Mouse (Mus musculus): ENCODE measurements at regions not wholly inside any gene's neighbourhood (a gene's known extent, or its start where the extent isn't known, plus 50 kb on each side); places are given as distances from the start of the nearest gene placed in this dataset.
"Not testable (repeated sequence)": the region's sequence is repeated elsewhere in the genome, so short reads cannot be mapped to it uniquely, and the experiment has no call there.

DNA sequence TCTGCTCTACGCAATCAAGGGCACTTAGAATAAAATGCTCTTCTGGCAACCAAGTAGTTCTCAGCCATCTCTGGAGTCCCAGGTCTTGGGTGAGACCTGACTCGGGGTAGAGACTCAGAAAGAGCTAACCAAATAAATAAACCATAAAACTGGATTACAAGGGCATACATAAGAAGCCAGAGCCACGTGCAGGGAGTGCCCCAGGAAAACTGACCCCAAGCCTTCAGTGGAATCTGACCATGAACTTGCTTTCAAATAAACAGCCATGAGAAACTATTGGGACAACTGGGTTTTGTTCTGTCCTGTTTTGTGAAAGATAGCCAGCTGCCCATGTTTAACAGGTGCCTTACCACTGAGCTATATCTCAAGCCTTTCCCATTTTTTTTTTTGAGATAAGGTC, 170.3 kb downstream of the Tomm20 start:
- DNase-seq (ENCODE audit: low spot score) = no peak

DNA sequence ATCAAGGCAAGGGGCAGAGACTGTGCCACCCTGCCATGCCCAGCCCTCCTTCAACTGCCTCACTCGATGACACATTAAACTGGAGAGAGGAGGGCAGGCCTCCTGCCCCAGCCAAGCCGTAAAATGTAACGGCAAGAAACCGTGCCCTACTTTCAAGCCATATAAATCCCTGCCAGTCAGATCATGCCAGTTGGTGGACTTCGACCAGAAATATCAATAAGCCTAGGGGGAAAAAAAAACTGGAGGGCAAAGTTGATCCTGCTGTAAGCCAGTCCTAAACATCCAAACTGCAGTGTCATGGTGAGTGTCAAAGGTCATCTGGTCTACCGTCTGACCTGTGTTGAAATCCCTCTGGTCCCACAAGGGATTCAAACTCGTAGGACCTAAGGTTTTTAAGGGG, 170.8 kb downstream of the Tomm20 start:
- no peak for DNase-seq (ENCODE audit: low spot score)

DNA sequence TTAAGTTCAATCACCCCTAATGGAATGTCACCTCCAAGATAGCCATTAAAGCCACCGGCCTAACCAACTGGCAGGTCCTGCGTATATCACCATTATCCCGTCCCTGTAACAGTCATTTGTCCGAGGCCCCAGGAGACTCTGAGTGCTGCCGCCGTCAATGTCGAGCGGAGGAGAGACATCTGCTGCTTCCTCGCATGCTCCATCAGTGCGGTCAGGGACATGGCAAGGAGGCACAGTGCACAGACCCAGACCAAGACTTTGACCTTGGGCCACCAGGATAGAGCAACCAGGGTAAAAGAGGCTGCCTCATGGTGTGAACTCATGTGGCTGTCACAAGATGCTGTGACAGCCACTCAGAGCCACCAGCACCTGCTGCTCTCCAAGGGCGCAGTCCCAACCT, 172.9 kb downstream of the Tomm20 start:
- DNase-seq (ENCODE audit: low spot score) = no peak

DNA sequence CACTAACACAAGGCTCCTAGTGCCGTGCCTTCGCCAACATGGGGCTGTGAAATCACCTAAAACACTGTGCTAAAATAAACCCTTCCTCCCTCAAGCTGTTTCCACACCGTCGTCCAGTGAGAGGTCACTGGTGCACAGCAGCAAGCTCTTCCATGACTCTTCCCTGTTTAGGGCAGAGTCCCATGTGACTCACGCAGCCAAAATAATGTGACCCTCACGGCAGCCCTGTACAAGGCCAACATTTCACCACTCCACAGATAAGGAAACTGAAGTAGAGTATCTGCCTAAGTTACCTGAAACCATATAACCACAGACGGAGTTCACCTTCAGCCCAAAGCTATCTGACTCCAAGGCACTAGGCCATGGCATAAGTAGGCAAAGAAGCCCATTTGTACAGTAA, 173.4 kb downstream of the Tomm20 start:
- DNase-seq (ENCODE audit: low spot score) = no peak

DNA sequence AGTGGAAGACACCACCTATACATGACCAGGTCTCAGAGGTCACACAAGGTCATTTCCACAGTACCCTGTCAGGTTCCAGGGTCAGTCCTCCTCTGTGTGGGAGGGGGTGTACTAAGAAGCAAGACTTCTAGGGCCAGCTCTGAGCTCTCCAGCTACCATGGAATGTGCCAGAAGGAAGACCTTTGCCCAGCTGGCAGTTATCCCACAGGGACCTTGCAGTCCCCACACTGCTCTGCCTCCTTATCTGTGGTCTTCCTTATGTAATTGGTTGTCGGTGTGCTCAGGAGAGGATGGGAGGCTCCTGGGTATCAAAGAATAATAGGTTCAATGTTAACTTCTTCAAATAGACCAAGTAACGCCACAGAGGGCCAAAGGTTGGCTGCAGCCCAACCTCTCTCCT, 175.3 kb downstream of the Tomm20 start:
- DNase-seq (ENCODE audit: low spot score) = not testable (repeated sequence)

DNA sequence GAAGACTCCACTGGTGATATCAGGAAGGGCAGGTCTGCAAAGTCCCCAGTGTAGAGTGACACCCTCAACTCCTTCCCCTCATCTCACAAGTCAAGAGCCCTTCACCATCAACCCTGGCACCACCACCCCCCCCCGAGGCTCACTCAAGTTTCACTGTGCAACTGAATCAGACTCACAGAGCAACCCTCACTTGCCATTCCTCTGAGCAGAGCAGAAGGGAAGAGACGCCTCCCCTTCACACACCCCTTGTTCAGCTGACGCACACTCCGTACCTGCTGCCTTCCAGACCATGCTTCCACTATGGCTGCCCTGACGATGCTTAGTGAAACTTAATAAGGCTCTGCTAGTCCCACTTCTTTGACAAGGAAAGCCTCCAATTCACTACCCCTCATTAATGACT, 174.4 kb upstream of the Irf2bp2 start:
- no peak for DNase-seq (ENCODE audit: low spot score)

GRCm38 (mm10) chr8:126767341-126767740, 173.6 kb upstream of the Irf2bp2 start:
- no peak for DNase-seq (ENCODE audit: low spot score)

GRCm38 (mm10) chr8:126765693-126766238, 172.0 kb upstream of the Irf2bp2 start:
- DNase-seq (ENCODE audit: low spot score) = no peak

GRCm38 (mm10) chr8:126763600-126763999, 169.8 kb upstream of the Irf2bp2 start:
- DNase-seq (ENCODE audit: low spot score) = no peak

GRCm38 (mm10) chr8:126759711-126760110, 165.9 kb upstream of the Irf2bp2 start:
- no peak for DNase-seq (ENCODE audit: low spot score)

GRCm38 (mm10) chr8:126758951-126759350, 165.2 kb upstream of the Irf2bp2 start:
- no peak for DNase-seq (ENCODE audit: low spot score)

- DNase-seq (ENCODE audit: low spot score) = no peak
These were observed 164.4 kb upstream of the Irf2bp2 start for GRCm38 (mm10) chr8:126757951-126758757.

GRCm38 (mm10) chr8:126756300-126757097, 162.7 kb upstream of the Irf2bp2 start:
- no peak for DNase-seq (ENCODE audit: low spot score)

DNA sequence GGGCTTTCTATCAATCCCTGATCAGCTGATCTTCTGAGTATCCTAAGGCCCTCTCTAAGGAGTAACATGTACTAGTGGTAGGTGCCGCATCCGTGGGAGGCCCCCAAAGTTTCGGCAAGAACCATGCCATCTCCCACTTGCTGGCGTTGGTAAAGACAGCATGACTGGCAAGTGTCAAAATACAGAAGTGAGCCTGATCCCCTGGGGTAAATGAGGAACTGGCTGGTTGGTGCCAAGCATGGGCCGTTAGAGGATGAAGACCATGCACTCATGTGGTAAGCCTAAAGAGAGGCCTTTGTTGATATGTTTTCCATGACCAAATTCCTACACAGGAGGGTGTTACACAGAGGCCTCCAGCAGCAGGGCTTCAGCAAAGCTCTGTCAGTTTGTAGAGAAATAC, 161.9 kb upstream of the Irf2bp2 start:
- no peak for DNase-seq (ENCODE audit: low spot score)

GRCm38 (mm10) chr8:126754361-126754809, 160.6 kb upstream of the Irf2bp2 start:
- DNase-seq (ENCODE audit: low spot score) = no peak

DNA sequence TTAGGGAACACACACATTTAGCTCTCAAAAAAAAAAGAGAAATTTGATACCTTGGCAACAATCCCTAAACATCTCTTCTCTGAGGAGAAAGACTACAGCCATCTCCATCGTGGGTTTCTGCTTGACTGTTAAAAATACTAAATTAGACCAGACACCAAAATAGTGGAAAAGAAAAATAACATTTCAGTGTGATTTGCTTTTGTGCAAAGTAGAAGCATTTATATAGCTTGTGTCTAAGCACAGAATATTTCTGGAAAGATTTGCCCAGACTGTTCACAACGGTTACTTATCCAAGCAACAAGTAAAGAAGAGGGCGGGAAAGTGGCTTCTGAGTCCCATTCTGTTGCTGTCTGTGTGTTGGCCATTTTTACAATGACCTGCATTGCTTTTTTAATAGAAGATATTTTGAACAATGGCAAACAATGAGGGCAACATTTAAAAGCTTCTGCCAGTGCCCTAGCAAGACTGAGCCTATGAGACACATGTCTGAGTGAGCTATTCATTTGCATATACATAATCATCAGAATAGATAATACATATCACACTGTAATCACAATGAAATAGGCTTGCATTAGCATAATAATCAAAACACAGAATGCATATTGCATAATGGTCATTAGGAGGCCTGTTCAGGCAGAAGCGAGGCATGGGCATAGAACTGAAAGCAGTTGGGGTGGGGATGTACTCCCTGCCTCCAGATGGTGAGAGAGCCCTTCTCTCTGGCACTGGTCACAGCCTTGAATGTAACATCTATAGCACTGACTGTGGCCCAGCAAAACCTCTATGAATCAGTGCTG, 159.5 kb upstream of the Irf2bp2 start:
- no peak for DNase-seq (ENCODE audit: low spot score)

GRCm38 (mm10) chr8:126751416-126752140, 157.8 kb upstream of the Irf2bp2 start:
- DNase-seq (ENCODE audit: low spot score) = no peak

- no peak for DNase-seq (ENCODE audit: low spot score)
These were observed 152.4 kb upstream of the Irf2bp2 start for GRCm38 (mm10) chr8:126745992-126746775.

DNA sequence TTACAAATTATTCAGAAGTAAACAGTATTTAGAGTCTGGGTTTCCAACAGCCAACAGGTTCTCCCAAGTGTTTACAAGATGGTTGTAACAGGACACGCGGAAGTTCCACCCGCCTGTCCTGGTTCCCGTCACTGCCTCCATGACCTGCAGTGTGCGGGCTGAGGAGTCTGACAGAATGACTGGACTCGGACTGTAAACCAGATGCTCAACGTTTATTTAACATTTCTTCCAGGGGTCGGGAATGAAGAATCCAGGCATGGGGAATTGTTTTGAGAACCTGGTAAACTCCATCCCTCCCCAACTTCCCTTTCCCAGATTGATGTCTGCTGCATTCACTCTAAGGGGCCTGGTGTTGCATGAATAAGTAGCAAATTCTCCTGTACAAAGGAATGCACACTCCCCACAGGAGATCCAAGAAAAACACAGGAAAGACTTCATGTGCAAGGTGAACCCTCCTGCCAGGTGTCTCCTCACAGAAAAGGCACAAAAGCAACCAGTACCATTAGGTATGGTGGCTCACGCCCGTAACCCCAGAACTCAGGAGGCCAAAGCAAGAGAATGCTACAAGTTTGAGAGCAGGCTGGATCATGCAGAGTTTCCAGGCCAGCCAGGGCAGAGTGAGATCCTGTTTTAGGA, 151.1 kb upstream of the Irf2bp2 start:
- no peak for DNase-seq (ENCODE audit: low spot score)

DNA sequence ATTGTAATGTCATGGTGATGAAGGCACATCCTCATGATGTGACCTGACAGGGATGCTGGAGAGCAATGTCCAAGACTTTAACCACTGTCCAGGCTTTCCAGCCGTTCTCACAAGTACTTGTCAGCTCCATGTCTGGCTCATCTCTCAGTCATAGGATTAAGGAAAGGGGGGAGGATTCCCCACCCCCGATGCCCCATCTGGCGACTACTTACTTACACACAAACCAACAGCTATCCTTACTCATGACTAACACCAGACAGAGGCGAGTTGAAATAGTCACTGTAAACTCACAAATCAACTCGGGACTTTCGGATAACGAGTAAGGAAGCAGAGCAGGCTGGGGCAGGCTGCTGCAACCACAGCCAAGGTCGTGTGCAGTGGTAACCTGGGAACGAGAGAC, 149.5 kb upstream of the Irf2bp2 start:
- no peak for DNase-seq (ENCODE audit: low spot score)

All from ovary, postnatal 10 days (tissue).